Mouse (Mus musculus) intestine, embryonic 16.5 days (tissue): Measurements from ENCODE around the gene Lat2. TPM values are rescaled to one million over a fixed set of nuclear protein-coding genes. Genes with fewer than 3 reads are reported as not detected.

ENCODE experiments used
- ATAC-seq: fragments of 200-750 bp; cut with Nextera tagmentation; 2 replicates; pipeline ENCODE4 v1.8.0; 2017; ENCODE audit warnings: moderate TSS enrichment, moderate library complexity
- H3K27ac ChIP-seq: fragments of 300-500 bp; sonication (generic); 2 replicates; pipeline ENCODE4 v1.5.1; 2014; ENCODE audit warnings: mild to moderate bottlenecking, low read length
- H3K27me3 ChIP-seq: fragments of 300-500 bp; sonication (generic); replicated peaks from 2 replicates; pipeline ENCODE4 v1.6.1; 2014; ENCODE audit warnings: low read length, control low read depth, mixed read lengths; ENCODE audit not compliant: control insufficient read depth, insufficient read depth
- H3K36me3 ChIP-seq: fragments of 300-500 bp; sonication (generic); 2 replicates; pipeline ENCODE4 v1.6.1; 2014; ENCODE audit warnings: low read length, control low read depth; ENCODE audit not compliant: control insufficient read depth, insufficient read depth
- H3K4me1 ChIP-seq: fragments of 300-500 bp; sonication (generic); 2 replicates; pipeline ENCODE4 v1.6.1; 2014; ENCODE audit warnings: low read length, control low read depth, mixed read lengths; ENCODE audit not compliant: control insufficient read depth, insufficient read depth
- H3K4me2 ChIP-seq: fragments of 300-500 bp; sonication (generic); 2 replicates; pipeline ENCODE4 v1.6.1; 2014; ENCODE audit warnings: low read depth, low read length, control low read depth
- H3K4me3 ChIP-seq: fragments of 300-500 bp; sonication (generic); 2 replicates; pipeline ENCODE4 v1.5.1; 2014; ENCODE audit warnings: mild to moderate bottlenecking, low read length
- H3K9ac ChIP-seq: fragments of 300-500 bp; sonication (generic); 2 replicates; pipeline ENCODE4 v1.6.1; 2014; ENCODE audit warnings: low read depth, low read length
- H3K9me3 ChIP-seq: fragments of 300-500 bp; sonication (generic); 2 replicates; pipeline ENCODE4 v1.6.1; 2016; ENCODE audit warnings: low read length, control low read depth; ENCODE audit not compliant: control insufficient read depth
- WGBS: fragments of 180-500 bp; shearing (Covaris S2); extraction: QIAGEN DNeasy Blood & Tissue Kit; methylation state at CpG from one replicate; pipeline ENCODE4 v1.1.7; 2014; 5-methylcytosine and 5-hydroxymethylcytosine counted together
- polyA plus RNA-seq: library from polyadenylated mRNA; unstranded; fragments of >200 nt; fragmentation: Nextera tagmentation; extraction: Ambion mirVana; gene quantifications from 2 replicates; pipeline ENCODE4 v1.2.1, GENCODE M21; 2015

Gene Lat2
- polyA plus RNA-seq, 1 experiment from 2014 or later: 2.1 TPM

GRCm38 (mm10) chr5:134617071-134617470 lies 2.2 kb upstream of the Lat2 start:
- Histone ChIP-seq H3K4me2 (no peak overlapping the region), H3K9me3 (no peaks in the 10 kb centered on the region), H3K36me3 (peaks cover 35% of the 10 kb centered on the region), H3K9ac (no peak overlapping the region), H3K27ac (no peak overlapping the region), H3K27me3 (no peaks in the 10 kb centered on the region), H3K4me3 (no peak overlapping the region), H3K4me1 (no peaks in the 10 kb centered on the region; the same call in 1 of the 2 replicates)
- peak; percentile 41 for ATAC-seq
- WGBS: 66% methylated on average over 3 of the region's 3 CpGs

GRCm38 (mm10) chr5:134615780-134616179 lies 955 bp upstream of the Lat2 start:
- Histone ChIP-seq H3K27ac (no peak overlapping the region), H3K9me3 (no peaks in the 10 kb centered on the region), H3K27me3 (no peaks in the 10 kb centered on the region), H3K9ac (no peak overlapping the region), H3K4me3 (no peak overlapping the region), H3K36me3 (peaks cover 23% of the 10 kb centered on the region), H3K4me1 (peaks cover 6% of the 10 kb centered on the region; the same call in 1 of the 2 replicates), H3K4me2 (no peak overlapping the region)
- no peak for ATAC-seq
- WGBS: 72% methylated on average over 4 of the region's 4 CpGs

GRCm38 (mm10) chr5:134615380-134615779 lies 555 bp upstream of the Lat2 start:
- no peak overlapping the region for H3K27ac ChIP-seq
- peaks cover 19% of the 10 kb centered on the region for H3K36me3 ChIP-seq
- H3K4me3 ChIP-seq: no peak overlapping the region
- H3K4me1 ChIP-seq: peaks cover 6% of the 10 kb centered on the region; the same call in 1 of the 2 replicates
- no peak overlapping the region for H3K9ac ChIP-seq
- WGBS: 84% methylated on average over 8 of the region's 8 CpGs
- H3K4me2 ChIP-seq: no peak overlapping the region
- no peak for ATAC-seq
- no peaks in the 10 kb centered on the region for H3K27me3 ChIP-seq
- H3K9me3 ChIP-seq: no peaks in the 10 kb centered on the region

- H3K4me1 ChIP-seq: peaks cover 6% of the 10 kb centered on the region; the same call in 1 of the 2 replicates
- 88% methylated on average over 8 of the region's 8 CpGs for WGBS
- H3K27ac ChIP-seq: no peak overlapping the region
- H3K9ac ChIP-seq: no peak overlapping the region
- H3K36me3 ChIP-seq: peaks cover 11% of the 10 kb centered on the region
- no peak overlapping the region for H3K4me3 ChIP-seq
- no peak overlapping the region for H3K4me2 ChIP-seq
- H3K27me3 ChIP-seq: no peaks in the 10 kb centered on the region
- no peak for ATAC-seq
- no peaks in the 10 kb centered on the region for H3K9me3 ChIP-seq
These were observed 529 bp downstream of the Lat2 start for GRCm38 (mm10) chr5:134614296-134614695.

GRCm38 (mm10) chr5:134613727-134614126 lies 1.1 kb downstream of the Lat2 start:
- Histone ChIP-seq H3K9ac (no peak overlapping the region), H3K27me3 (no peaks in the 10 kb centered on the region), H3K9me3 (no peaks in the 10 kb centered on the region), H3K4me2 (no peak overlapping the region), H3K36me3 (peaks cover 7% of the 10 kb centered on the region), H3K4me1 (peaks cover 6% of the 10 kb centered on the region; the same call in 1 of the 2 replicates), H3K4me3 (no peak overlapping the region), H3K27ac (no peak overlapping the region)
- ATAC-seq: no peak
- 86% methylated on average over 9 of the region's 9 CpGs for WGBS

GRCm38 (mm10) chr5:134611810-134612521 lies 2.9 kb downstream of the Lat2 start:
- 49% methylated on average over 8 of the region's 8 CpGs for WGBS
- Histone ChIP-seq H3K27ac (peak overlapping the region; percentile 73), H3K4me1 (peaks cover 6% of the 10 kb centered on the region; the same call in 1 of the 2 replicates), H3K9me3 (no peaks in the 10 kb centered on the region), H3K9ac (no peak overlapping the region), H3K4me3 (no peak overlapping the region), H3K36me3 (no peaks in the 10 kb centered on the region), H3K27me3 (no peaks in the 10 kb centered on the region), H3K4me2 (no peak overlapping the region)
- peak; percentile 94 for ATAC-seq

- no peak overlapping the region for H3K4me3 ChIP-seq
- no peaks in the 10 kb centered on the region for H3K36me3 ChIP-seq
- H3K9me3 ChIP-seq: no peaks in the 10 kb centered on the region
- H3K4me2 ChIP-seq: no peak overlapping the region
- H3K27ac ChIP-seq: no peak overlapping the region
- 78% methylated on average over 12 of the region's 12 CpGs for WGBS
- no peak for ATAC-seq
- H3K4me1 ChIP-seq: peaks cover 6% of the 10 kb centered on the region; the same call in 1 of the 2 replicates
- no peak overlapping the region for H3K9ac ChIP-seq
- no peaks in the 10 kb centered on the region for H3K27me3 ChIP-seq
These were observed 4.7 kb downstream of the Lat2 start for GRCm38 (mm10) chr5:134609916-134610643.

- peaks cover 6% of the 10 kb centered on the region; the same call in 1 of the 2 replicates for H3K4me1 ChIP-seq
- H3K36me3 ChIP-seq: no peaks in the 10 kb centered on the region
- no peak for ATAC-seq
- no peaks in the 10 kb centered on the region for H3K9me3 ChIP-seq
- WGBS: 58% methylated on average over 5 of the region's 5 CpGs
- no peaks in the 10 kb centered on the region for H3K27me3 ChIP-seq
- no peak overlapping the region for H3K27ac ChIP-seq
- no peak overlapping the region for H3K9ac ChIP-seq
- no peak overlapping the region for H3K4me3 ChIP-seq
- no peak overlapping the region for H3K4me2 ChIP-seq
These were observed 7.7 kb downstream of the Lat2 start for GRCm38 (mm10) chr5:134607121-134607520.

- no peak overlapping the region for H3K27ac ChIP-seq
- no peak overlapping the region for H3K4me2 ChIP-seq
- no peak for ATAC-seq
- no peak overlapping the region for H3K9ac ChIP-seq
- H3K9me3 ChIP-seq: no peaks in the 10 kb centered on the region
- H3K4me3 ChIP-seq: no peak overlapping the region
- no peaks in the 10 kb centered on the region for H3K27me3 ChIP-seq
- no peaks in the 10 kb centered on the region for H3K4me1 ChIP-seq
- H3K36me3 ChIP-seq: no peaks in the 10 kb centered on the region
These were observed 8.5 kb downstream of the Lat2 start for GRCm38 (mm10) chr5:134606314-134606713.
